Mouse (Mus musculus) T-cell, adult 2 months (primary cell): ENCODE data around the gene Gpatch2.

Source experiments
- DNase-seq: peaks from one replicate; pipeline ENCODE4 v3.0.0; 2022; ENCODE audit warnings: low spot score

Gpatch2 gene

DNA sequence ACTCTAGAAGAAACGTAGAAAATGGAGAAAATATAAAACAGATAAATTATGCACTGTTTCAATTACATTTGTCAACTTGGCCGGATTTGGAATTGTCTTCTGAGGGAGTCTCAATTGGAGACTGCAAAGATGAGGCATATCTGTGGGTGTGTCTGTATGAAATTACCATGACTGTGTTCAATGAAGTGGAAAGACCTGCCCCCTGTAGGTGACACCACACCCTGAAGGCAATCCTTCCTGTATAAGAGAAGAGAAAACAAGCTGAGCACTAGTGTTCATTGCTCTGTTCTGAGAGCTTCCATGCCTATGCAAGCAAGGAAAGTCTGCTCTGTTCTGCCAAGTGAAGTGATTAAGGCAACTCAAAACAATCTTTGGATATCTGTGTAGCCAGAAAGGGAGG lies 153.7 kb downstream of the Gpatch2 start:
- DNase-seq = no peak

- DNase-seq = no peak
These were observed 158.2 kb downstream of the Gpatch2 start for GRCm38 (mm10) chr1:187373506-187373905.

DNA sequence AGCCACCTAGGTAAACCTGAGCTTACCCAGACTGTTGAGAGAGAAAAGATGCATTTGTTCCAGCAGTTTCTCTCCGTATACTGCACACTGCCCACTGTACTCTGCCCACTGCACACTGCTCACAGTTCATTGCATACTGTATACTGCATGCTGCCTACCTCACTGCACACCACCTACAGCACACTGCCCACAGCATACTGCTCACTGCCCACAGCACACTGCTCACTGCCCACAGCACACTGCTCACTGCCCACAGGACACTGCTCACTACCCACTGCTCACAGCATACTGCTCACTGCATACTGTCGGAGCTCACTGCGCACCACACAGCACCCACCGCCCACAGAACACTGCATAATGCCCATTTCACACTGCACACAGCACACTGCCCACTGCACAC lies 159.1 kb downstream of the Gpatch2 start:
- DNase-seq = no peak

DNA sequence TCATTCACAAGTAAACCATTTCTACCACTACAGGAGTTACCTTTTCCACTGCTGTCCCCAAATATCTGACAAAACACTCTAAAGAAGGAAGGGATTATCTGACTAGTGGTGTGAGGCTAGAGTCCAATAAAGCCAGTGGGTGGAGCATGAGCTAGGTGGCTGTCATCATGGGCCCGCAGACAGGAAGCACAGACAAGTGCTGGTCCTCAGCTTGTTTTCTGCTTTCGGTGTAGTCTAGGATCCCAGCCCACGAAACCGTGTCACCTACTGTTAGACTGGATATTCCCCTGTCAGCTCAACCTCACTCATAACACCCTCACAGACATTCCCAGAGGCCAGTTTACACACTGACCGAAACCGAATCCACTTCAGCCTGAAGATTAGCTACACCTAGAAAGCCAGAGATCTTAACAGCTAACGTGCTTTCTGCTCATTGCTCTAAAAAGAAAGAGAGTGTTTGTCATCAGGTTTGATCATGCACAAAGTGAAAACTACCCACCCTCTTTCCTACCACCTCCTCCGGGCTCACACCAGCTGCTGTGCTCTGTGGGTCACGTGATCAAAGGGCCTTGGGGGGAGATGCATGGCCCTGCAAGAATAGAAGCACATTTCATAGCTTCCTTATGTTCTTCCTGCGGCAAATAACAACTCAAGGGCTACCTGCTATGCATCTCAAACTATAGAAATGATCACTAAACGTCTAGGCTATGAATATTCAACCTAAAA lies 161.8 kb downstream of the Gpatch2 start:
- DNase-seq = no peak

GRCm38 (mm10) chr1:187377865-187378524 lies 162.7 kb downstream of the Gpatch2 start:
- no peak for DNase-seq

DNA sequence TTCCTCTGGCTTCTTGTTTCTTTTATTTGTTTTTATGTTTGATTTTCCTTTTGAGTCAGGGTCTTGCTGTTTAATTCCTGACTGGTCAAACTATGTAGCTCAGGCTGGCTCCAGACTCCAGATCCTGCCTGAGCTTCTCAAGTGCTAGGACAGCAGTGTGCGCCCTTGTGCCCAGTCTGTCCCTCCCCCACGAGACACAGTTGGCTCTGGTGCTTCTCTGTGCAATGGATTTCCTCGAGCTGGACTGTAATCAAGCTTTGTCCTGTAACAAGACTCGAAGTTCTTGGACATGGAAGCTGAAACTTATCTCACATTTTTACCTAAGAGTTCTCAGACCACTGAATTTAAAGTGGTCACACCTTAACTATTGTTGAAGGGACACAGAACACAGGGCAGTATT lies 174.2 kb downstream of the Gpatch2 start:
- no peak for DNase-seq

DNA sequence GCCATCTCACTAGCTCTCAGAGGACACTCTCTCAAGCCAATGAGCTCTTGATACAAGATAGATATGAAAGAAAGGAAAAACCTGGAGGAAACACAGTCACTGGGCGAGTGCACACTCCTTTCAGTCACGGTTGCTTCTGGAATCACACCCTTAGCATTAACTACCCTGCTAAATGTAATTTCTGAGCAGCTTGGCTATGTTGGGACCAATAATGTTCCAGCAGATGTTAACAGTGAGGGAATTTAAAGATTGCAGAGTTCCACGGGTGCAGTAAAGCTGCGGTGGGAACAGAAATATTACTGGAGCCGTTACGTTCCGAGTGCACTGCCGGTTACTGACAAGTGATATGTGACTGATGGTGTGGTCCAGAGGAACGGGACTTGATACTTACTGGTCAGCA lies 185.5 kb downstream of the Gpatch2 start:
- DNase-seq = no peak
